Mouse (Mus musculus): ENCODE measurements around the gene Cmtm4.

Cmtm4 gene

GRCm38 (mm10) chr8:104374269-104374668 is 21.3 kb downstream of the Cmtm4 start:
- peak in 1 of 2 experiments; percentile 57 for DNase-seq

- peak; percentile 34 to 57 for DNase-seq
These were observed 21.8 kb downstream of the Cmtm4 start for GRCm38 (mm10) chr8:104373779-104374178.

GRCm38 (mm10) chr8:104371121-104371520 is 24.5 kb downstream of the Cmtm4 start:
- DNase-seq: no peak

- DNase-seq: no peak
These were observed 25.5 kb downstream of the Cmtm4 start for GRCm38 (mm10) chr8:104370071-104370470.

- DNase-seq: no peak
These were observed 26.0 kb downstream of the Cmtm4 start for GRCm38 (mm10) chr8:104369591-104369990.

GRCm38 (mm10) chr8:104367398-104367797 is 28.2 kb downstream of the Cmtm4 start:
- no peak for DNase-seq

GRCm38 (mm10) chr8:104365695-104366094 is 29.9 kb downstream of the Cmtm4 start:
- DNase-seq: peak in 1 of 2 experiments; percentile 42

GRCm38 (mm10) chr8:104359778-104360456 is 35.7 kb downstream of the Cmtm4 start:
- DNase-seq: no peak

GRCm38 (mm10) chr8:104358637-104359036 is 37.0 kb downstream of the Cmtm4 start:
- DNase-seq: no peak

- no peak for DNase-seq
These were observed 41.1 kb downstream of the Cmtm4 start for GRCm38 (mm10) chr8:104354504-104354903.

- DNase-seq: no peak
These were observed 42.4 kb downstream of the Cmtm4 start for GRCm38 (mm10) chr8:104353186-104353585.

- no peak for DNase-seq
These were observed 45.6 kb downstream of the Cmtm4 start for GRCm38 (mm10) chr8:104350047-104350446.

GRCm38 (mm10) chr8:104348971-104349370 is 46.6 kb downstream of the Cmtm4 start:
- no peak for DNase-seq

- DNase-seq: no peak
These were observed 48.9 kb downstream of the Cmtm4 start for GRCm38 (mm10) chr8:104346706-104347105.

GRCm38 (mm10) chr8:104344622-104345021 is 51.0 kb downstream of the Cmtm4 start:
- no peak for DNase-seq

GRCm38 (mm10) chr8:104343957-104344356 is 51.6 kb downstream of the Cmtm4 start:
- peak; percentile 94 for DNase-seq

- no peak for DNase-seq
These were observed 53.2 kb downstream of the Cmtm4 start for GRCm38 (mm10) chr8:104342426-104342825.

- DNase-seq: peak in 1 of 2 experiments; percentile 27
These were observed 53.9 kb downstream of the Cmtm4 start for GRCm38 (mm10) chr8:104341678-104342077.

GRCm38 (mm10) chr8:104341106-104341561 is 54.5 kb downstream of the Cmtm4 start:
- peak; percentile 84 to 89 for DNase-seq

- peak; percentile 85 to 91 for DNase-seq
These were observed 55.1 kb downstream of the Cmtm4 start for GRCm38 (mm10) chr8:104340233-104341105.

- DNase-seq: no peak
These were observed 55.7 kb downstream of the Cmtm4 start for GRCm38 (mm10) chr8:104339983-104340232.

GRCm38 (mm10) chr8:104339229-104339982 is 56.2 kb downstream of the Cmtm4 start, which contains the start of gene Cmtm3:
Cmtm3 (plus strand) TSS chr8:104339410.
- DNase-seq: peak; percentile 31 to 56

- DNase-seq: no peak
These were observed 57.7 kb downstream of the Cmtm4 start for GRCm38 (mm10) chr8:104337890-104338289.

Data from kidney, postnatal 4 days (tissue).